8 mouse cellular contexts compared by ENCODE assay signal in the genomic region with DNA sequence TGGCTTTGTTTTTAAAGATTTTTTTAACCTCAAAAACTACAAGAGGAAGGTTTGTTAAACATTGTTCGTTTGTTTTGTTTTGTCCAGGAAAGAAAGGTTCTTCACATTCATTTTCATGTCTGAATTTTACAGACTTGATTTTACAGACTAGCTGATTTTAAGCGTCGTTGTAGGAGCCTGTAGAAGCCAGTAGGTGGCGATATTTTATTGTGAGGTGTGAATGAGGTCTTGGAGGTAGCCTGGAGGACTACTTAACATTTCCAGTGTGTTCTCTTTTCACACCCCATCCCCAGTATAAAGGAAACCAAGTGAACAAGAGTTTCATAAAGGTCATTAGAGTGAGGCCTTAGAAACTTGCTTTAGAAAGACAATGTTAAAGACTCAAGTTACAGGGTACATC. TPM values are rescaled to one million over a fixed set of nuclear protein-coding genes. Genes with fewer than 3 reads are reported as not detected.
DNase-seq lines count a peak whose midpoint lies in the region; ATAC-seq and TF ChIP-seq lines count a peak whose summit lies in the region.

No protein-coding gene starts in this region.

- peaks cover 17% of the 10 kb centered on the region for H3K4me1 ChIP-seq in limb, embryonic 13.5 days
- peaks cover 7% of the 10 kb centered on the region for H3K4me1 ChIP-seq in limb, embryonic 10.5 days

- H3K27me3 ChIP-seq in limb, embryonic 13.5 days = peaks cover 24% of the 10 kb centered on the region
- H3K27me3 ChIP-seq in limb, embryonic 10.5 days (ENCODE audit: low read depth, poor library complexity, severe bottlenecking) = peaks cover 30% of the 10 kb centered on the region

- no peak overlapping the region for H3K9ac ChIP-seq in limb, embryonic 13.5 days

- peak overlapping the region; percentile 66 for H3K4me2 ChIP-seq in limb, embryonic 13.5 days (replicated peaks)

- 6% methylated on average over 4 of the region's 4 CpGs for WGBS in limb, embryonic 13.5 days
- 11% methylated on average over 4 of the region's 4 CpGs for WGBS in limb, embryonic 10.5 days

- H3K4me3 ChIP-seq in limb, embryonic 13.5 days = 0 out of 2 replicates have a peak overlapping the region, but pooled peaks have one; percentile 47
- no peak overlapping the region for H3K4me3 ChIP-seq in limb, embryonic 10.5 days

- H3K27ac ChIP-seq in limb, embryonic 13.5 days = no peak overlapping the region
- H3K27ac ChIP-seq in limb, embryonic 10.5 days = no peak overlapping the region

- no peaks in the 10 kb centered on the region for H3K36me3 ChIP-seq in limb, embryonic 13.5 days
- H3K36me3 ChIP-seq in limb, embryonic 10.5 days = no peaks in the 10 kb centered on the region

- TF ChIP-seq CTCF in brain, embryonic 14.5 days (IDR thresholded peaks at IDR 0.05; ENCODE audit: borderline replicate concordance, extremely low read depth, insufficient read depth, insufficient read length) = peak; percentile 59; the same call in 1 of the 2 replicates

- peak; percentile 65 to 74 for DNase-seq in cerebellum, postnatal 10 days
- no peak for DNase-seq in limb, embryonic 10.5 days (ENCODE audit: low spot score)
- DNase-seq in brain, embryonic 14.5 days (ENCODE audit: low read depth) = peak; percentile 73
- peak; percentile 38 for DNase-seq in kidney, postnatal 14 days
- DNase-seq in testis, postnatal 10 days (ENCODE audit: low spot score) = peak; percentile 47
- DNase-seq in gastrocnemius, adult 18-20 months (ENCODE audit: low spot score) = no peak

- no peaks in the 10 kb centered on the region for H3K9me3 ChIP-seq in limb, embryonic 13.5 days
- no peaks in the 10 kb centered on the region for H3K9me3 ChIP-seq in limb, embryonic 10.5 days (replicated peaks)

- ATAC-seq in cerebellum, adult (ENCODE audit: insufficient number of reproducible peaks, low FRiP score, low TSS enrichment) = no peak
- 0 out of 2 replicates have a peak, but pooled peaks have one; percentile 17 for ATAC-seq in limb, embryonic 13.5 days (ENCODE audit: low FRiP score, low read depth)

- TF ChIP-seq POLR2A in brain, embryonic 14.5 days (IDR thresholded peaks at IDR 0.05; ENCODE audit: borderline replicate concordance, extremely low read depth, insufficient read depth, insufficient read length, poor library complexity, severe bottlenecking) = no peak

RNA-seq across cellular contexts. Expression of a gene that starts 1.0 kb away (rescaled TPM):
- polyA plus RNA-seq in limb, embryonic 13.5 days (2015; fragmentation: Nextera tagmentation; extraction: Ambion mirVana) = 5.5 and 6.4 TPM in 2 replicates
- 0.72 and 1.3 TPM in 2 replicates for polyA plus RNA-seq in limb, embryonic 10.5 days (2016; fragmentation: Nextera tagmentation; extraction: Ambion mirVana)
- polyA plus RNA-seq in brain, embryonic 14.5 days (2012; rRNA removed) = 0.58 and 0.63 TPM in 2 replicates
- total RNA-seq in gastrocnemius, adult 18-20 months (2021) = under 1 TPM in 1 of 2 experiments, not detected in 1; 0.12 TPM

RNA-seq across cellular contexts. Expression of a gene that starts 26.5 kb away (rescaled TPM):
- 0.40 and 0.62 TPM in 2 replicates for polyA plus RNA-seq in limb, embryonic 13.5 days (2015; fragmentation: Nextera tagmentation; extraction: Ambion mirVana)
- polyA plus RNA-seq in limb, embryonic 10.5 days (2016; fragmentation: Nextera tagmentation; extraction: Ambion mirVana) = not detected in 2 replicates
- polyA plus RNA-seq in brain, embryonic 14.5 days (2012; rRNA removed) = 0.05 and 0.14 TPM in 2 replicates
- not detected for total RNA-seq in gastrocnemius, adult 18-20 months (2021)

Comparison
In these comparisons a context has a peak if more than half of its experiments do, and no peak if none do; other contexts are left out.
1. DNase-seq: peak in cerebellum, postnatal 10 days (2 of 2), brain, embryonic 14.5 days (single experiment), kidney, postnatal 14 days (single experiment) and testis, postnatal 10 days (single experiment); none in limb, embryonic 10.5 days (single experiment) and gastrocnemius, adult 18-20 months (single experiment).